Mouse (Mus musculus) Patski (cell line): ENCODE measurements around the gene Wnt1. TPM values are rescaled to one million over a fixed set of nuclear protein-coding genes. Genes with fewer than 3 reads are reported as not detected.
A peak's percentile ranks its signal among the peaks of the same experiment; 100 is the strongest.

ENCODE experiments used
- ATAC-seq: fragments of 100-300 bp; one replicate; pipeline ENCODE4 v1.8.0; 2021
- CTCF ChIA-PET: fragments of 350-600 bp; sonication (Branson Sonifier 250); formaldehyde crosslinking; loops from one replicate; lab custom pipeline; 2022; ENCODE audit warnings: inconsistent platforms; lab: Charles Lee
- POLR2A ChIA-PET: fragments of 350-600 bp; sonication (Branson Sonifier 250); formaldehyde crosslinking; loops from one replicate; lab custom pipeline; 2022; ENCODE audit warnings: antibody characterized with exemption, inconsistent platforms; lab: Charles Lee
- DNase-seq: peaks from one replicate; pipeline ENCODE4 v3.0.0-alpha.2; 2011; ENCODE audit warnings: low read depth, low spot score
- H3K27me3 ChIP-seq: fragments of 371-371 bp; one replicate; pipeline ENCODE4 v1.5.1; 2021
- CTCF ChIP-seq: fragments of 100-300 bp; IDR thresholded peaks from one replicate; pipeline ENCODE4 v1.5.1; 2021
- in situ Hi-C: fragments of 300-500 bp; cut with MboI; formaldehyde crosslinking; loops from 3 replicates; pipeline ENCODE4 v1.11.1; 2018; ENCODE audit warnings: low pct_unique_long_range_greater_than_20kb, mixed read lengths
- polyA plus RNA-seq: library from polyadenylated mRNA; unstranded; gene quantifications from one replicate; pipeline ENCODE4 v1.2.3, GENCODE M21; 2021

Wnt1 gene
- polyA plus RNA-seq, 1 experiment from 2014 or later = not detected

GRCm38 (mm10) chr15:98812741-98813424 lies 23.2 kb downstream of the Wnt1 start:
- ChIA-PET CTCF (interaction anchor here (0.9 to 1.5 kb wide), 2 partner anchors 18 to 149 kb away, joined by 3 to 4 read pairs; no protein-coding TSS in a partner anchor), POLR2A (no interaction called here)
- H3K27me3 ChIP-seq = no peaks in the 10 kb centered on the region
- in situ Hi-C loops = no loop called here
- DNase-seq (no peak), ATAC-seq (no peak)
- TF ChIP-seq CTCF = no peak

GRCm38 (mm10) chr15:98818171-98818570 lies 28.5 kb downstream of the Wnt1 start:
- in situ Hi-C loops = no loop called here
- H3K27me3 ChIP-seq = no peaks in the 10 kb centered on the region
- TF ChIP-seq CTCF = no peak
- ChIA-PET CTCF (no interaction called here), POLR2A (no interaction called here)
- DNase-seq (no peak), ATAC-seq (no peak)

GRCm38 (mm10) chr15:98820937-98821336 lies 31.3 kb downstream of the Wnt1 start:
- no peak for TF ChIP-seq CTCF
- H3K27me3 ChIP-seq = no peaks in the 10 kb centered on the region
- ATAC-seq (no peak), DNase-seq (no peak)
- POLR2A ChIA-PET = interaction anchor here (0.7 to 0.9 kb wide), 2 partner anchors 8 to 13 kb away, joined by 3 to 4 read pairs; no protein-coding TSS in a partner anchor
- in situ Hi-C loops = no loop called here
- CTCF ChIA-PET = interaction anchor here (0.7 kb wide), 1 partner anchor 11 kb away, joined by 4 read pairs; the partner anchor contains the start of gene Prkag1

GRCm38 (mm10) chr15:98821403-98821802 lies 31.7 kb downstream of the Wnt1 start:
- no peaks in the 10 kb centered on the region for H3K27me3 ChIP-seq
- ChIA-PET CTCF (interaction anchor here (0.7 to 0.9 kb wide), 2 partner anchors 11 to 38 kb away, joined by 3 to 4 read pairs; partner anchors contain the start of gene Prkag1), POLR2A (interaction anchor here (0.9 to 1.1 kb wide), 2 partner anchors 8 to 11 kb away, joined by 3 to 4 read pairs; partner anchors contain the start of gene Ddn)
- ATAC-seq (no peak), DNase-seq (no peak)
- in situ Hi-C loops = no loop called here
- no peak for TF ChIP-seq CTCF

- in situ Hi-C loops = no loop called here
- ChIA-PET CTCF (interaction anchor here (0.9 kb wide), 1 partner anchor 37 kb away, joined by 3 read pairs; no protein-coding TSS in a partner anchor), POLR2A (interaction anchor here (1.1 kb wide), 1 partner anchor 12 kb away, joined by 4 read pairs; the partner anchor contains the start of gene Ddn)
- DNase-seq (no peak), ATAC-seq (no peak)
- H3K27me3 ChIP-seq = no peaks in the 10 kb centered on the region
- no peak for TF ChIP-seq CTCF
These were observed 32.5 kb downstream of the Wnt1 start for GRCm38 (mm10) chr15:98822147-98822546.

- ChIA-PET CTCF (interaction anchor here (0.7 to 0.9 kb wide), 2 partner anchors 61 to 147 kb away, joined by 3 read pairs; no protein-coding TSS in a partner anchor), POLR2A (no interaction called here)
- no peaks in the 10 kb centered on the region for H3K27me3 ChIP-seq
- DNase-seq = no peak
- no peak for ATAC-seq
- in situ Hi-C loops = no loop called here
- TF ChIP-seq CTCF = peak; percentile 69
These were observed 33.8 kb downstream of the Wnt1 start for GRCm38 (mm10) chr15:98823434-98823833.

GRCm38 (mm10) chr15:98827611-98828011 lies 38.0 kb downstream of the Wnt1 start:
- no peaks in the 10 kb centered on the region for H3K27me3 ChIP-seq
- in situ Hi-C loops = no loop called here
- ATAC-seq = no peak
- no peak for DNase-seq
- no peak for TF ChIP-seq CTCF
- ChIA-PET CTCF (interaction anchor here (1.2 kb wide), 1 partner anchor 64 kb away, joined by 3 read pairs; no protein-coding TSS in a partner anchor), POLR2A (no interaction called here)

- ATAC-seq = peak; percentile 83
- ChIA-PET POLR2A (interaction anchor here (0.5 to 1.0 kb wide), 6 partner anchors 9 to 202 kb away, joined by 3 to 7 read pairs (median 3); partner anchors contain the start of gene Tuba1c), CTCF (interaction anchor here (0.7 to 2.0 kb wide), 3 partner anchors 10 to 18 kb away, joined by 3 to 4 read pairs (median 4); no protein-coding TSS in a partner anchor)
These were observed 41.4 kb downstream of the Wnt1 start, which contains the start of gene Prkag1 for GRCm38 (mm10) chr15:98830736-98831683. Gene Prkag1, minus strand, starts transcription at chr15:98831521.

GRCm38 (mm10) chr15:98831684-98832035 lies 42.0 kb downstream of the Wnt1 start:
- ChIA-PET POLR2A (interaction anchor here (0.5 to 0.7 kb wide), 2 partner anchors 8 to 198 kb away, joined by 3 to 4 read pairs; partner anchors contain the start of gene Tuba1c), CTCF (interaction anchor here (0.7 to 2.0 kb wide), 2 partner anchors 10 to 13 kb away, joined by 3 to 4 read pairs; no protein-coding TSS in a partner anchor)
- no peak for DNase-seq
- TF ChIP-seq CTCF = no peak
- no peaks in the 10 kb centered on the region for H3K27me3 ChIP-seq
- in situ Hi-C loops = no loop called here
- ATAC-seq = no peak

More at GRCm38 (mm10) chr15:98830736-98831683, 41.4 kb downstream of the Wnt1 start, which contains the start of gene Prkag1:
- TF ChIP-seq CTCF = no peak
- peak; percentile 71 for DNase-seq
- no peaks in the 10 kb centered on the region for H3K27me3 ChIP-seq
- in situ Hi-C loops = no loop called here
